Mouse (Mus musculus) myocyte (in vitro differentiated cells): ENCODE results near the gene Gm20850.
"Not testable (repeated sequence)": the region's sequence is repeated elsewhere in the genome, so short reads cannot be mapped to it uniquely, and the experiment has no call there.

Experiments used
- CEBPB ChIP-seq: IDR thresholded peaks from 2 replicates; pipeline ENCODE4 v1.6.1; 2011; ENCODE audit warnings: mild to moderate bottlenecking, moderate library complexity; ENCODE audit not compliant: poor library complexity, insufficient read depth, severe bottlenecking
- E2F4 ChIP-seq: IDR thresholded peaks from one replicate; pipeline ENCODE4 v1.6.1; 2011; ENCODE audit warnings: mild to moderate bottlenecking, control low read depth, moderate library complexity; ENCODE audit not compliant: insufficient read depth
- MAX ChIP-seq: IDR thresholded peaks from one replicate; pipeline ENCODE4 v1.6.1; 2011; ENCODE audit warnings: low read depth, mild to moderate bottlenecking, control low read depth
- MYOD1 ChIP-seq, 3 experiments: IDR thresholded peaks; one replicate each; pipeline ENCODE4 v1.6.1; 2011; ENCODE audit warnings: control low read depth in 2 of 3, low read depth in 2 of 3, mild to moderate bottlenecking in 2 of 3, moderate library complexity in 1 of 3; ENCODE audit not compliant: insufficient read length in 2 of 3, control insufficient read depth in 1 of 3
- MYOG ChIP-seq, 3 experiments: IDR thresholded peaks; one replicate each; pipeline ENCODE4 v1.6.1; 2011; ENCODE audit warnings: control low read depth in 2 of 3, low read depth in 2 of 3, mild to moderate bottlenecking in 2 of 3; ENCODE audit not compliant: insufficient read length in 2 of 3, control insufficient read depth in 1 of 3, insufficient read depth in 1 of 3
- POLR2A ChIP-seq: IDR thresholded peaks from one replicate; pipeline ENCODE4 v1.6.1; 2011; ENCODE audit warnings: low read depth, mild to moderate bottlenecking, control low read depth, moderate library complexity; ENCODE audit not compliant: insufficient read length
- POLR2AphosphoS2 ChIP-seq: IDR thresholded peaks from one replicate; pipeline ENCODE4 v1.6.1; 2011; ENCODE audit warnings: low read depth, control low read depth; ENCODE audit not compliant: insufficient read length
- REST ChIP-seq: IDR thresholded peaks from one replicate; pipeline ENCODE4 v1.6.1; 2011; ENCODE audit warnings: mild to moderate bottlenecking, control low read depth, moderate library complexity; ENCODE audit not compliant: insufficient read depth, insufficient read length
- SRF ChIP-seq: IDR thresholded peaks from one replicate; pipeline ENCODE4 v1.6.1; 2011; ENCODE audit warnings: low read depth; ENCODE audit not compliant: control insufficient read depth, insufficient read length
- TCF12 ChIP-seq: IDR thresholded peaks from one replicate; pipeline ENCODE4 v1.6.1; 2011; ENCODE audit warnings: mild to moderate bottlenecking, control low read depth; ENCODE audit not compliant: poor library complexity, insufficient read depth, severe bottlenecking
- TCF3 ChIP-seq: IDR thresholded peaks from one replicate; pipeline ENCODE4 v1.6.1; 2011; ENCODE audit warnings: low read depth, control low read depth; ENCODE audit not compliant: insufficient read length
- USF1 ChIP-seq: IDR thresholded peaks from one replicate; pipeline ENCODE4 v1.6.1; 2011; ENCODE audit warnings: low read depth, mild to moderate bottlenecking, control low read depth, moderate library complexity

GRCm38 (mm10) chrY:75715022-75715421, at the start of gene Gm20850:
- TF ChIP-seq POLR2A; MYOG (IDR thresholded peaks at IDR 0.05; ENCODE audit: control insufficient read depth in 1 of 3, insufficient read depth in 1 of 3, insufficient read length in 2 of 3, low read depth in 2 of 3); TCF3; CEBPB; REST; USF1; MAX; E2F4; MYOD1 (IDR thresholded peaks at IDR 0.05; ENCODE audit: control insufficient read depth in 1 of 3, insufficient read length in 2 of 3, low read depth in 2 of 3); TCF12; POLR2AphosphoS2; SRF: not testable (repeated sequence)
